Mouse (Mus musculus) spleen, postnatal 14 days (tissue): ENCODE data around the gene Rps18.
A peak's percentile ranks its signal among the peaks of the same experiment; 100 is the strongest.
"Not testable (repeated sequence)": the region's sequence is repeated elsewhere in the genome, so short reads cannot be mapped to it uniquely, and the experiment has no call there.

Experiments
- DNase-seq, 2 experiments: peaks; one replicate each; pipeline ENCODE4 v3.0.0; 2021 to 2022; ENCODE audit warnings: low spot score in 2 of 2

The Rps18 gene

GRCm38 (mm10) chr17:33968489-33968888, 12.7 kb upstream of the Rps18 start:
- DNase-seq, result peak; percentile 56 to 69

GRCm38 (mm10) chr17:33965846-33966550, 10.2 kb upstream of the Rps18 start:
- DNase-seq, result no peak

GRCm38 (mm10) chr17:33965082-33965845, 9.5 kb upstream of the Rps18 start:
- DNase-seq, result no peak

GRCm38 (mm10) chr17:33962876-33963275, 7.1 kb upstream of the Rps18 start:
- DNase-seq, result no peak

GRCm38 (mm10) chr17:33959948-33960347, 4.1 kb upstream of the Rps18 start:
- no peak for DNase-seq

GRCm38 (mm10) chr17:33959135-33959534, 3.3 kb upstream of the Rps18 start:
- DNase-seq, result no peak

- no peak for DNase-seq
These were observed 2.6 kb upstream of the Rps18 start for GRCm38 (mm10) chr17:33958451-33958850.

- no peak for DNase-seq
These were observed 1.7 kb upstream of the Rps18 start for GRCm38 (mm10) chr17:33957493-33957892.

- DNase-seq, result no peak
These were observed 535 bp upstream of the Rps18 start for GRCm38 (mm10) chr17:33956336-33956735.

GRCm38 (mm10) chr17:33954646-33955554, 901 bp downstream of the Rps18 start:
- DNase-seq, result no peak

- no peak for DNase-seq
These were observed 1.7 kb downstream of the Rps18 start for GRCm38 (mm10) chr17:33953961-33954565.

- DNase-seq, result no peak
These were observed 2.5 kb downstream of the Rps18 start for GRCm38 (mm10) chr17:33953310-33953709.

GRCm38 (mm10) chr17:33952879-33953278, 2.9 kb downstream of the Rps18 start:
- no peak for DNase-seq

- DNase-seq, result not testable (repeated sequence)
These were observed 3.8 kb downstream of the Rps18 start for GRCm38 (mm10) chr17:33952015-33952414.

- DNase-seq, result peak; percentile 47 to 59
These were observed 4.5 kb downstream of the Rps18 start, which contains the start of gene B3galt4 for GRCm38 (mm10) chr17:33951021-33951946. Gene B3galt4, minus strand, starts transcription at chr17:33951488.

- no peak for DNase-seq
These were observed 5.6 kb downstream of the Rps18 start for GRCm38 (mm10) chr17:33950131-33950625.

GRCm38 (mm10) chr17:33948905-33949537, 6.8 kb downstream of the Rps18 start:
- no peak for DNase-seq

GRCm38 (mm10) chr17:33948090-33948904, 7.5 kb downstream of the Rps18 start:
- DNase-seq, result no peak
